Mouse (Mus musculus) cortical plate, adult 2 months (tissue): ENCODE results near the gene Muc2.

Source experiments
- CTCF ChIP-seq: fragments of 200-500 bp; IDR thresholded peaks from 2 replicates; pipeline ENCODE4 v1.5.1; 2011; ENCODE audit warnings: mild to moderate bottlenecking, control low read depth, low read length; ENCODE audit not compliant: insufficient read depth; ENCODE audit errors: extremely low read depth
- POLR2A ChIP-seq: fragments of 200-500 bp; IDR thresholded peaks from 2 replicates; pipeline ENCODE4 v1.6.1; 2011; ENCODE audit warnings: mild to moderate bottlenecking, low read length, control low read depth; ENCODE audit not compliant: insufficient read depth; ENCODE audit errors: extremely low read depth

- TF ChIP-seq CTCF (no peak), POLR2A (no peak)
Measured at GRCm38 (mm10) chr7:141690040-141690439, at the start of gene Muc2.
